Comparison of ENCODE assay signal across 12 mouse cellular contexts in genomic region chr7:114729696-114730095, GRCm38 (mm10). TPM values are rescaled to one million over a fixed set of nuclear protein-coding genes. Genes with fewer than 3 reads are reported as not detected.
DNase-seq lines count a peak whose midpoint lies in the region; ATAC-seq and TF ChIP-seq lines count a peak whose summit lies in the region.
"Not testable (repeated sequence)": the region's sequence is repeated elsewhere in the genome, so short reads cannot be mapped to it uniquely, and the experiment has no call there.
"Had no signal": no experiment of that assay in that cellular context is flagged by ENCODE, and none has a peak within 500 bp of the region (broad histone marks: within the 10 kb centered on the region; RNA-seq: fewer than 3 reads in every experiment).

No protein-coding gene starts in this region.

- not testable (repeated sequence) for H3K4me1 ChIP-seq in G1E (ENCODE audit: insufficient read depth, low read depth, low read length)

- H3K27me3 ChIP-seq in G1E (ENCODE audit: insufficient read depth, low read length), result not testable (repeated sequence)

- peak; percentile 52 to 55 for DNase-seq in B cell, adult 2 months
- DNase-seq in G1E (ENCODE audit: low spot score); layer of hippocampus, adult 2 months (ENCODE audit: low spot score in 2 of 2): not testable (repeated sequence)
- DNase-seq in cerebellum, postnatal 10 days, result peak; percentile 43 to 55
- peak; percentile 35 for DNase-seq in induced T-regulatory cell, adult 2 months (ENCODE audit: low read depth)
- DNase-seq in lung, postnatal 14 days, result peak; percentile 11
- peak; percentile 28 for DNase-seq in retina, postnatal 1 day

- not testable (repeated sequence) for H3K36me3 ChIP-seq in G1E (replicated peaks)

- not testable (repeated sequence) for ATAC-seq in G1E (ENCODE audit: extremely low read depth, insufficient number of reproducible peaks, low FRiP score, poor library complexity, severe bottlenecking)

- not testable (repeated sequence) for H3K9me3 ChIP-seq in G1E (replicated peaks)

- TF ChIP-seq CTCF in G1E (IDR thresholded peaks at IDR 0.05; ENCODE audit: low read depth, low read length), result 0 out of 2 replicates have a peak, but pooled peaks have one; percentile 5
- peak; percentile 73 for TF ChIP-seq CTCF in layer of hippocampus, adult 2 months (conservative IDR thresholded peaks at IDR 0.05)

- H3K4me3 ChIP-seq in G1E (ENCODE audit: low read depth, low read length); layer of hippocampus, adult 2 months: not testable (repeated sequence)

- not testable (repeated sequence) for H3K27ac ChIP-seq in layer of hippocampus, adult 2 months

RNA-seq across cellular contexts. Expression of gene Calcb, which starts 11.3 kb away (rescaled TPM):
- not detected in 2 replicates for total RNA-seq in G1E (2014; fragmentation: Nextera tagmentation)
- not detected in 2 replicates for total RNA-seq in G1E (2017)
- not detected in 2 replicates for polyA plus RNA-seq in G1E (2012)
- total RNA-seq in layer of hippocampus, adult 2 months (2021), result under 1 TPM in 1 of 2 experiments, not detected in 1; 0.71 TPM
- total RNA-seq: gastrocnemius, postnatal 36 days; left cerebral cortex, postnatal 25 days had no signal
- polyA plus RNA-seq: embryonic facial prominence, embryonic 10.5 days; forebrain, embryonic 13.5 days; testis, adult 2 months had no signal

RNA-seq across cellular contexts. Expression of gene Insc, which starts 13.8 kb away (rescaled TPM):
- total RNA-seq in G1E (2014; fragmentation: Nextera tagmentation), result not detected in 2 replicates
- not detected in 2 replicates for total RNA-seq in G1E (2017)
- polyA plus RNA-seq in G1E (2012), result not detected in 2 replicates
- total RNA-seq in layer of hippocampus, adult 2 months (2021), result 1 to 10 TPM; 3.7 to 4.6 TPM

Comparison
In these comparisons a context has a peak if more than half of its experiments do, and no peak if none do; other contexts are left out.
1. RNA of gene Insc, which starts 13.8 kb away (total RNA-seq): 3.7 to 4.6 TPM in layer of hippocampus, adult 2 months; not detected in G1E; every median in the first group is over 4 times any median in the second.